Mouse (Mus musculus) kidney, postnatal 10 days (tissue): ENCODE results near the gene Vmn1r29.
"Not testable (repeated sequence)": the region's sequence is repeated elsewhere in the genome, so short reads cannot be mapped to it uniquely, and the experiment has no call there.

Source experiments
- DNase-seq: peaks from one replicate; pipeline ENCODE4 v3.0.0; 2021; ENCODE audit warnings: mixed read lengths

The Vmn1r29 gene

GRCm38 (mm10) chr6:58301249-58301648 lies at the start of gene Vmn1r29:
Gene Vmn1r29, plus strand, starts transcription at chr6:58301549.
- DNase-seq = no peak

GRCm38 (mm10) chr6:58261737-58262136 lies 39.6 kb upstream of the Vmn1r29 start, which contains the start of gene Vmn1r28:
Gene Vmn1r28, plus strand, starts transcription at chr6:58262037.
- DNase-seq = no peak

- not testable (repeated sequence) for DNase-seq
Observed at GRCm38 (mm10) chr6:58279661-58280060, 21.7 kb upstream of the Vmn1r29 start.

- DNase-seq = no peak
Observed at GRCm38 (mm10) chr6:58292201-58292600, 9.1 kb upstream of the Vmn1r29 start.

GRCm38 (mm10) chr6:58298511-58298910 lies 2.8 kb upstream of the Vmn1r29 start:
- not testable (repeated sequence) for DNase-seq

GRCm38 (mm10) chr6:58330686-58331085 lies 29.3 kb downstream of the Vmn1r29 start:
- peak; percentile 28 for DNase-seq
